Mouse (Mus musculus) stomach, postnatal 0 days (tissue): ENCODE results near the gene Inpp5f. TPM values are rescaled to one million over a fixed set of nuclear protein-coding genes. Genes with fewer than 3 reads are reported as not detected.

ENCODE experiments used
- ATAC-seq: fragments of 200-750 bp; cut with Nextera tagmentation; 2 replicates; pipeline ENCODE4 v1.8.0; 2017; ENCODE audit not compliant: low FRiP score, low TSS enrichment
- DNase-seq: peaks from one replicate; pipeline ENCODE4 v3.0.0-alpha.2; 2016; ENCODE audit warnings: low spot score
- H3K27ac ChIP-seq: fragments of 300-500 bp; sonication (generic); replicated peaks from 2 replicates; pipeline ENCODE4 v1.5.1; 2014; ENCODE audit warnings: mild to moderate bottlenecking, control low read depth
- H3K27me3 ChIP-seq: fragments of 300-500 bp; sonication (generic); 2 replicates; pipeline ENCODE4 v1.6.1; 2014; ENCODE audit warnings: low read length; ENCODE audit not compliant: control insufficient read depth, insufficient read depth
- H3K36me3 ChIP-seq: fragments of 300-500 bp; sonication (generic); 2 replicates; pipeline ENCODE4 v1.6.1; 2014; ENCODE audit warnings: low read length, mixed read lengths; ENCODE audit not compliant: control insufficient read depth, insufficient read depth
- H3K4me1 ChIP-seq: fragments of 300-500 bp; sonication (generic); replicated peaks from 2 replicates; pipeline ENCODE4 v1.6.1; 2014; ENCODE audit warnings: antibody characterized with exemption; ENCODE audit not compliant: control insufficient read depth, insufficient read depth
- H3K4me2 ChIP-seq: fragments of 300-500 bp; sonication (generic); replicated peaks from 2 replicates; pipeline ENCODE4 v1.6.1; 2014; ENCODE audit warnings: low read depth, mild to moderate bottlenecking, control low read depth, moderate library complexity
- H3K4me3 ChIP-seq: fragments of 300-500 bp; sonication (generic); 2 replicates; pipeline ENCODE4 v1.5.1; 2014; ENCODE audit warnings: low read depth, low read length, control low read depth
- H3K9ac ChIP-seq: fragments of 300-500 bp; sonication (generic); 2 replicates; pipeline ENCODE4 v1.6.1; 2014; ENCODE audit warnings: mild to moderate bottlenecking, low read length, control low read depth, mixed read lengths
- H3K9me3 ChIP-seq: fragments of 300-500 bp; sonication (generic); 2 replicates; pipeline ENCODE4 v1.6.1; 2016; ENCODE audit warnings: low read length; ENCODE audit not compliant: control insufficient read depth
- CTCF ChIP-seq: IDR thresholded peaks from 2 replicates; pipeline ENCODE4 v1.5.1; 2016; ENCODE audit warnings: antibody characterized with exemption, low read depth, mild to moderate bottlenecking, moderate library complexity
- EP300 ChIP-seq: optimal IDR thresholded peaks from 2 replicates; pipeline ENCODE3; 2016; ENCODE audit warnings: antibody characterized with exemption
- WGBS: fragments of 180-500 bp; shearing (Covaris S2); extraction: QIAGEN DNeasy Blood & Tissue Kit; methylation state at CpG from one replicate; pipeline ENCODE4 v1.1.7; 2014; 5-methylcytosine and 5-hydroxymethylcytosine counted together
- polyA plus RNA-seq: library from polyadenylated mRNA; unstranded; fragments of >200 nt; fragmentation: Nextera tagmentation; extraction: Ambion mirVana; gene quantifications from 2 replicates; pipeline ENCODE4 v1.2.1, GENCODE M21; 2015

Inpp5f gene
- polyA plus RNA-seq, 1 experiment from 2014 or later: 12.4 TPM

GRCm38 (mm10) chr7:128724761-128725160 is 113.6 kb downstream of the Inpp5f start:
- Histone ChIP-seq H3K27ac (no peak overlapping the region), H3K36me3 (peaks cover 7% of the 10 kb centered on the region; the same call in 1 of the 2 replicates), H3K9me3 (no peaks in the 10 kb centered on the region), H3K4me3 (no peak overlapping the region), H3K27me3 (no peaks in the 10 kb centered on the region), H3K4me2 (no peak overlapping the region), H3K4me1 (no peaks in the 10 kb centered on the region), H3K9ac (no peak overlapping the region)
- DNase-seq (peak; percentile 82), ATAC-seq (peak; percentile 94)
- TF ChIP-seq CTCF (peak; percentile 90), EP300 (no peak)
- WGBS: 30% methylated on average over 4 of the region's 4 CpGs

GRCm38 (mm10) chr7:128725189-128725588 is 114.1 kb downstream of the Inpp5f start:
- H3K36me3 ChIP-seq: peaks cover 7% of the 10 kb centered on the region; the same call in 1 of the 2 replicates
- ATAC-seq: 0 out of 2 replicates have a peak, but pooled peaks have one; percentile 35
- H3K27ac ChIP-seq: peak overlapping the region; percentile 53; the same call in 1 of the 2 replicates
- H3K27me3 ChIP-seq: no peaks in the 10 kb centered on the region
- H3K4me2 ChIP-seq: no peak overlapping the region
- TF ChIP-seq CTCF (no peak), EP300 (no peak)
- H3K4me3 ChIP-seq: no peak overlapping the region
- H3K9me3 ChIP-seq: no peaks in the 10 kb centered on the region
- no peak for DNase-seq
- H3K9ac ChIP-seq: no peak overlapping the region
- 78% methylated on average over 9 of the region's 9 CpGs for WGBS
- no peaks in the 10 kb centered on the region for H3K4me1 ChIP-seq

DNA sequence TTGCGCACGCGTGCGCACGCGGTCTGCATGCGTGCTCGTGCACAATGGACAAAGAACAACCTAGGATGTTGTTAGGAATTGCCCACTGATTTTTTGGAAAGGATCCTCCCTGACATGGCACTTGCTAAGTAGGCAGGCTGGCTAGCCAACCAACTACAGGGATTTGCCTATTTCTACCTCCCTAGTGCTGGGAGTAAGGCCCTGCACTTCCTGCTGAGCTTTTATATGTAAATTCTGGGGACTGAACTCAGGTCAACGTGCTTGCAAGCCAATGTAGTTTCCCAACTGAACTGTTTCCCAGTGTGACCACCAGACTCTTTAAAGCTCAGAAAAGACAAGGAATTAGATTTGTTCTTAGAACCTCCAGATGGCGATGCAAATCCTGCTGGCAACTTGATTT is 115.9 kb downstream of the Inpp5f start:
- Histone ChIP-seq H3K4me2 (no peak overlapping the region), H3K4me1 (no peaks in the 10 kb centered on the region), H3K36me3 (peaks cover 3% of the 10 kb centered on the region; the same call in 1 of the 2 replicates), H3K27me3 (no peaks in the 10 kb centered on the region), H3K4me3 (no peak overlapping the region), H3K27ac (no peak overlapping the region), H3K9me3 (no peaks in the 10 kb centered on the region), H3K9ac (no peak overlapping the region)
- TF ChIP-seq EP300 (no peak), CTCF (no peak)
- no peak for ATAC-seq
- 75% methylated on average over 10 of the region's 10 CpGs for WGBS
- no peak for DNase-seq

DNA sequence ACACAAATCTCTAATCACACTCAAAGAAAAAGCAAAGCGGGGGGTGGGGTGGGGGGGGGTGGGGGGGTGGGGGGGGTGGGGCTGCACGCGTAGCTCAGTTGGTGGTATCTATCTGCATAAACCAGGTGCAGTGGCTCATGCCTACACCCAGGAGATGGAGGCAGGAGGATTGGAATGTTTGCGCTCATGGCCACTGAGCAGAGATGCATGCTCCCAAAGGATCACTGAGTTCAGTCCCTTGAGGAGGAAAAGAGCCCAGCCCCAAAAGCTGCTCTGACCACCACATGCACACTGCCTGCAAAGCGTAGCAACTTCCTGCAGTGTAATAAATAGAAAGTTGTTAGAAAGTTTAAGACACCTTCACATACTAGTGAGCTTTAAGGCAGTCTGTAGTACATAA is 116.6 kb downstream of the Inpp5f start:
- Histone ChIP-seq H3K9me3 (no peaks in the 10 kb centered on the region), H3K4me3 (no peak overlapping the region), H3K27me3 (no peaks in the 10 kb centered on the region), H3K36me3 (peaks cover 3% of the 10 kb centered on the region; the same call in 1 of the 2 replicates), H3K9ac (no peak overlapping the region), H3K4me1 (no peaks in the 10 kb centered on the region), H3K27ac (no peak overlapping the region), H3K4me2 (no peak overlapping the region)
- DNase-seq (no peak), ATAC-seq (no peak)
- TF ChIP-seq EP300 (no peak), CTCF (no peak)
- WGBS: 59% methylated on average over 5 of the region's 5 CpGs

DNA sequence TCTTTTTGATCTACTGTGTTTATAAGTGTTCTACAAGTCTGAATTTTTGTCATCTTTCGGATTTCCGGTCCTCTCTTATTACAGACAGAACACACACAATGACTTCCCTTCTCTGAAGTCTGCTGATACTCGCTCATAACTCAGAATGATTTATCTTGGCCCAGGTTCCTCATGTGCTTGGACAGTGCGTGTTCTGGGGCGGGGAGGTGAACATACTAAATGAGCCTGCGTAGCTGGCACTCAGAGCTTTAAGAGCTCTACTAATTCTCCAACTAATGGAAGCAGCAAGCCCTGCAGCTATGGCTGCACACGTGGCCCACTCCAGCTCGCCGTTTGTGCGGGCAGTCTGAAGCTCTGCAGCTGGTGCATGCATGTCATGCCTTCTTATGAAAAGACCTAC is 117.6 kb downstream of the Inpp5f start:
- Histone ChIP-seq H3K9me3 (no peaks in the 10 kb centered on the region), H3K36me3 (no peaks in the 10 kb centered on the region), H3K4me1 (no peaks in the 10 kb centered on the region), H3K4me2 (no peak overlapping the region; the same call in 1 of the 2 replicates), H3K4me3 (no peak overlapping the region), H3K9ac (no peak overlapping the region), H3K27me3 (no peaks in the 10 kb centered on the region), H3K27ac (no peak overlapping the region)
- no peak for DNase-seq
- TF ChIP-seq CTCF: no peak
- TF ChIP-seq EP300: no peak
- 55% methylated on average over 10 of the region's 10 CpGs for WGBS
- ATAC-seq: no peak

DNA sequence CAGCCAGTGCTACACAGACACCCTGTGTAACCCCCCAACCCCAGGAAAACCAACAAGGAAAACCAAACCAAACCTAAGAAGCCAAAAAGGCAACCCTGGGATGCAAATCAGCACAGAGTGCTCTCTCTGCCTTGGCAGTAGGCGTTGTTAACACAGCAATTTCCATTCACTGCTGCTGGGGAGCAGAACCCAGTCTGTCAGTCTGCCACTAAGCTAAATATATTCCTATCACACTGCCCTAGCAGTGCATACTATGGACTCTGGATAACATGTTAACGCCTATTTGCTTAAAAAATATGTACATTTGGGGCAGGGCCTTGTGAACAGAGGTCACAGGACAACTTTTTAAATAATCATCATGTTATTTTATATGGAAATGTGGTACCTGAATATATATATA is 120.5 kb downstream of the Inpp5f start:
- ATAC-seq (peak; percentile 92), DNase-seq (peak; percentile 42)
- Histone ChIP-seq H3K9ac (0 out of 2 replicates have a peak overlapping the region, but pooled peaks have one; percentile 3), H3K36me3 (no peaks in the 10 kb centered on the region), H3K27ac (0 out of 2 replicates have a peak overlapping the region, but pooled peaks have one; percentile 45), H3K27me3 (no peaks in the 10 kb centered on the region), H3K4me2 (0 out of 2 replicates have a peak overlapping the region, but pooled peaks have one; percentile 6), H3K9me3 (no peaks in the 10 kb centered on the region), H3K4me3 (no peak overlapping the region), H3K4me1 (0 out of 2 replicates have a peak, but pooled peaks cover 3% of the 10 kb centered on the region)
- WGBS: 45% methylated on average over 2 of the region's 2 CpGs
- no peak for TF ChIP-seq CTCF
- no peak for TF ChIP-seq EP300
